Mouse (Mus musculus) brain, embryonic 14.5 days (tissue): ENCODE results near the gene Nrtn.

Experiments used
- CTCF ChIP-seq: fragments of 200-500 bp; IDR thresholded peaks from 2 replicates; pipeline ENCODE4 v1.5.1; 2012; ENCODE audit warnings: inconsistent platforms, mild to moderate bottlenecking, moderate library complexity, borderline replicate concordance; ENCODE audit not compliant: insufficient read depth, insufficient read length; ENCODE audit errors: extremely low read depth
- POLR2A ChIP-seq: fragments of 200-500 bp; IDR thresholded peaks from 2 replicates; pipeline ENCODE4 v1.6.1; 2012; ENCODE audit warnings: mild to moderate bottlenecking, inconsistent platforms, borderline replicate concordance; ENCODE audit not compliant: poor library complexity, insufficient read depth, insufficient read length, severe bottlenecking; ENCODE audit errors: extremely low read depth

- TF ChIP-seq CTCF (no peak), POLR2A (no peak)
These were observed 54.3 kb downstream of the Nrtn start for GRCm38 (mm10) chr17:56703038-56703437.
